Mouse (Mus musculus): ENCODE measurements around the gene Acss1. TPM values are rescaled to one million over a fixed set of nuclear protein-coding genes. Genes with fewer than 3 reads are reported as not detected.

Acss1 gene
- total and polyA plus RNA-seq, 2 experiments from 2014 or later = 18.5 to 59.2 TPM

GRCm38 (mm10) chr2:150660049-150660448 is 8.3 kb downstream of the Acss1 start:
- Histone ChIP-seq H3K4me2 (ENCODE audit: low read depth, low read length) (no peak overlapping the region), H3K27ac (ENCODE audit: low read depth) (no peak overlapping the region), H3K4me3 (ENCODE audit: low read depth, low read length) (no peak overlapping the region)

GRCm38 (mm10) chr2:150656975-150657768 is 11.1 kb downstream of the Acss1 start:
- TF ChIP-seq CTCF (IDR thresholded peaks at IDR 0.05; ENCODE audit: low read depth) (no peak), EP300 (IDR thresholded peaks at IDR 0.05; ENCODE audit: low read depth) (no peak)
- Histone ChIP-seq H3K36me3 (replicated peaks; ENCODE audit: control insufficient read depth, insufficient read depth, low read length) (0 out of 2 replicates have a peak, but pooled peaks cover 4% of the 10 kb centered on the region), H3K27me3 (ENCODE audit: control insufficient read depth, insufficient read depth, low read length) (no peaks in the 10 kb centered on the region), H3K4me1 (ENCODE audit: control insufficient read depth, insufficient read depth) (peaks cover 7% of the 10 kb centered on the region; the same call in 1 of the 2 replicates), H3K4me2 (ENCODE audit: low read depth, low read length) (no peak overlapping the region), H3K9me3 (replicated peaks; ENCODE audit: control insufficient read depth, low read length) (0 out of 2 replicates have a peak, but pooled peaks cover 4% of the 10 kb centered on the region), H3K4me3 (ENCODE audit: low read depth, low read length) (no peak overlapping the region), H3K27ac (ENCODE audit: low read depth) (no peak overlapping the region), H3K9ac (replicated peaks; ENCODE audit: low read depth, low read length) (no peak overlapping the region)
- 68% methylated on average over 8 of the region's 8 CpGs for WGBS
- DNase-seq (ENCODE audit: low spot score) = no peak
- ATAC-seq (ENCODE audit: insufficient read depth, low read depth) = no peak

More at GRCm38 (mm10) chr2:150660049-150660448, 8.3 kb downstream of the Acss1 start:
- WGBS = 58% methylated on average over 4 of the region's 4 CpGs
- DNase-seq (ENCODE audit: low spot score) (no peak), ATAC-seq (ENCODE audit: insufficient read depth, low read depth) (no peak)
- 0 out of 2 replicates have a peak, but pooled peaks cover 4% of the 10 kb centered on the region for H3K36me3 ChIP-seq (replicated peaks; ENCODE audit: control insufficient read depth, insufficient read depth, low read length)
- 0 out of 2 replicates have a peak, but pooled peaks cover 4% of the 10 kb centered on the region for H3K9me3 ChIP-seq (replicated peaks; ENCODE audit: control insufficient read depth, low read length)
- H3K4me1 ChIP-seq (ENCODE audit: control insufficient read depth, insufficient read depth) = peaks cover 20% of the 10 kb centered on the region
- no peak overlapping the region for H3K9ac ChIP-seq (replicated peaks; ENCODE audit: low read depth, low read length)
- TF ChIP-seq CTCF (IDR thresholded peaks at IDR 0.05; ENCODE audit: low read depth) (no peak), EP300 (IDR thresholded peaks at IDR 0.05; ENCODE audit: low read depth) (no peak)
- H3K27me3 ChIP-seq (ENCODE audit: control insufficient read depth, insufficient read depth, low read length) = no peaks in the 10 kb centered on the region

GRCm38 (mm10) chr2:150656112-150656511 is 12.2 kb downstream of the Acss1 start:
- no peak for ATAC-seq (ENCODE audit: insufficient read depth, low read depth)
- Histone ChIP-seq H3K4me3 (ENCODE audit: low read depth, low read length) (no peak overlapping the region), H3K4me2 (ENCODE audit: low read depth, low read length) (no peak overlapping the region), H3K27me3 (ENCODE audit: control insufficient read depth, insufficient read depth, low read length) (no peaks in the 10 kb centered on the region), H3K27ac (ENCODE audit: low read depth) (no peak overlapping the region), H3K4me1 (ENCODE audit: control insufficient read depth, insufficient read depth) (peaks cover 7% of the 10 kb centered on the region; the same call in 1 of the 2 replicates), H3K9me3 (replicated peaks; ENCODE audit: control insufficient read depth, low read length) (0 out of 2 replicates have a peak, but pooled peaks cover 4% of the 10 kb centered on the region), H3K9ac (replicated peaks; ENCODE audit: low read depth, low read length) (no peak overlapping the region), H3K36me3 (replicated peaks; ENCODE audit: control insufficient read depth, insufficient read depth, low read length) (0 out of 2 replicates have a peak, but pooled peaks cover 4% of the 10 kb centered on the region)
- 91% methylated on average over 3 of the region's 3 CpGs for WGBS
- TF ChIP-seq CTCF (IDR thresholded peaks at IDR 0.05; ENCODE audit: low read depth) = no peak
- TF ChIP-seq EP300 (IDR thresholded peaks at IDR 0.05; ENCODE audit: low read depth) = no peak
- no peak for DNase-seq (ENCODE audit: low spot score)

- Histone ChIP-seq H3K36me3 (replicated peaks; ENCODE audit: control insufficient read depth, insufficient read depth, low read length) (0 out of 2 replicates have a peak, but pooled peaks cover 4% of the 10 kb centered on the region), H3K4me3 (ENCODE audit: low read depth, low read length) (no peak overlapping the region), H3K4me2 (ENCODE audit: low read depth, low read length) (no peak overlapping the region), H3K9me3 (replicated peaks; ENCODE audit: control insufficient read depth, low read length) (0 out of 2 replicates have a peak, but pooled peaks cover 4% of the 10 kb centered on the region), H3K27me3 (ENCODE audit: control insufficient read depth, insufficient read depth, low read length) (no peaks in the 10 kb centered on the region), H3K9ac (replicated peaks; ENCODE audit: low read depth, low read length) (no peak overlapping the region), H3K4me1 (ENCODE audit: control insufficient read depth, insufficient read depth) (peaks cover 9% of the 10 kb centered on the region; the same call in 1 of the 2 replicates), H3K27ac (ENCODE audit: low read depth) (no peak overlapping the region)
- TF ChIP-seq EP300 (IDR thresholded peaks at IDR 0.05; ENCODE audit: low read depth) (no peak), CTCF (IDR thresholded peaks at IDR 0.05; ENCODE audit: low read depth) (no peak)
- no peak for ATAC-seq (ENCODE audit: insufficient read depth, low read depth)
- no peak for DNase-seq (ENCODE audit: low spot score)
- WGBS = 58% methylated on average over 6 of the region's 6 CpGs
Observed at GRCm38 (mm10) chr2:150655290-150655689, 13.0 kb downstream of the Acss1 start.

GRCm38 (mm10) chr2:150654814-150655213 is 13.5 kb downstream of the Acss1 start:
- TF ChIP-seq CTCF (IDR thresholded peaks at IDR 0.05; ENCODE audit: low read depth) (no peak), EP300 (IDR thresholded peaks at IDR 0.05; ENCODE audit: low read depth) (no peak)
- Histone ChIP-seq H3K4me2 (ENCODE audit: low read depth, low read length) (no peak overlapping the region), H3K9ac (replicated peaks; ENCODE audit: low read depth, low read length) (no peak overlapping the region), H3K9me3 (replicated peaks; ENCODE audit: control insufficient read depth, low read length) (0 out of 2 replicates have a peak, but pooled peaks cover 4% of the 10 kb centered on the region), H3K27ac (ENCODE audit: low read depth) (no peak overlapping the region), H3K36me3 (replicated peaks; ENCODE audit: control insufficient read depth, insufficient read depth, low read length) (0 out of 2 replicates have a peak, but pooled peaks cover 4% of the 10 kb centered on the region), H3K4me3 (ENCODE audit: low read depth, low read length) (no peak overlapping the region), H3K27me3 (ENCODE audit: control insufficient read depth, insufficient read depth, low read length) (no peaks in the 10 kb centered on the region), H3K4me1 (ENCODE audit: control insufficient read depth, insufficient read depth) (peaks cover 9% of the 10 kb centered on the region; the same call in 1 of the 2 replicates)
- ATAC-seq (ENCODE audit: insufficient read depth, low read depth) (no peak), DNase-seq (ENCODE audit: low spot score) (no peak)
- WGBS = 89% methylated on average over 2 of the region's 2 CpGs
